Mouse (Mus musculus): ENCODE measurements around the gene Copg1. TPM values are rescaled to one million over a fixed set of nuclear protein-coding genes. Genes with fewer than 3 reads are reported as not detected.

Gene Copg1
- polyA plus RNA-seq, 2 experiments: 135 to 177 TPM

DNA sequence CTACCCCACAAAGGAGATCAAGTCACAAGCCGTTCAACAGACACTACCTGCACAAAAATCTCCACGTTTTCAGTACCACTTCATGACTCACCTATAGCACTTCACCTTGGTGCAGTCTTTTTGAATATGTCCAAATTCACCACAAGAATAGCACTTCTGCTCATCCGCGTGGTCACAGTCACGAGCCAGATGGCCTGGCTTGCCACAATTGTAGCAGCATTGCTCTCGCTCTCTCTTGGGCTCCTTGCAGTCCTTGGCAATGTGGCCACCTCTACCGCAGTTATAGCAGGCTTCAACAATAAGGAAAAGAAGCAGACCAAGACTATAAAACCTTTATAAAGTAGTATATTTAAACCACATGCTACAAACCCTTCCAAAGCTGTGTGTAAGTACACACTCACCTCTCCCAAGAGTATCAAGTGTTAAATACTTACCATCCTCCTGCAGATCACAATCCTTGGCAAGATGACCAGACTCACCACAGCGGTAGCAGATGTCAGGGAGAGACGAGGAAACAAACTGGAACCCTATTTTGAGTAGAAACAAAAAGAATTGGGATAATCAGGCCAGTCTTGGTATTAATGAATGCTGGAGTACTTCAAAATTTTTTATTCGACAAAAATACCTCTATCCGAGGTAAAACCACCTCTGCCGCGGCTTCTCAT, 42.5 kb upstream of the Copg1 start:
- no peak overlapping the region for H3K27ac ChIP-seq (replicated peaks; ENCODE audit: low read depth, low read length)
- H3K9me3 ChIP-seq (ENCODE audit: control insufficient read depth, low read length): no peaks in the 10 kb centered on the region
- peaks cover 51% of the 10 kb centered on the region for H3K36me3 ChIP-seq (ENCODE audit: control insufficient read depth, insufficient read depth, low read length)
- H3K27me3 ChIP-seq (ENCODE audit: control insufficient read depth, insufficient read depth, low read length): no peaks in the 10 kb centered on the region
- WGBS: 68% methylated on average over 13 of the region's 13 CpGs
- H3K4me1 ChIP-seq (ENCODE audit: control insufficient read depth, insufficient read depth, low read length): peaks cover 29% of the 10 kb centered on the region
- H3K9ac ChIP-seq (ENCODE audit: low read depth, low read length, severe bottlenecking): no peak overlapping the region
- no peak for ATAC-seq (ENCODE audit: low FRiP score, low read depth)
- no peak for DNase-seq (ENCODE audit: low spot score)
- TF ChIP-seq POLR2A (IDR thresholded peaks at IDR 0.05; ENCODE audit: borderline replicate concordance, extremely low read depth, insufficient read depth, insufficient read length): no peak
- H3K4me2 ChIP-seq (replicated peaks; ENCODE audit: low read depth, low read length, severe bottlenecking): no peak overlapping the region
- no peak overlapping the region for H3K4me3 ChIP-seq (replicated peaks; ENCODE audit: low read length)

- Histone ChIP-seq H3K9ac (ENCODE audit: low read depth, low read length, severe bottlenecking) (no peak overlapping the region), H3K4me1 (ENCODE audit: control insufficient read depth, insufficient read depth, low read length) (peaks cover 29% of the 10 kb centered on the region), H3K27ac (replicated peaks; ENCODE audit: low read depth, low read length) (no peak overlapping the region), H3K36me3 (ENCODE audit: control insufficient read depth, insufficient read depth, low read length) (peaks cover 47% of the 10 kb centered on the region), H3K27me3 (ENCODE audit: control insufficient read depth, insufficient read depth, low read length) (no peaks in the 10 kb centered on the region), H3K4me3 (replicated peaks; ENCODE audit: low read length) (no peak overlapping the region), H3K9me3 (ENCODE audit: control insufficient read depth, low read length) (no peaks in the 10 kb centered on the region), H3K4me2 (replicated peaks; ENCODE audit: low read depth, low read length, severe bottlenecking) (no peak overlapping the region)
- ATAC-seq (ENCODE audit: low FRiP score, low read depth) (no peak), DNase-seq (ENCODE audit: low spot score) (no peak)
- 42% methylated on average over 1 of the region's 1 CpGs for WGBS
- TF ChIP-seq POLR2A (IDR thresholded peaks at IDR 0.05; ENCODE audit: borderline replicate concordance, extremely low read depth, insufficient read depth, insufficient read length): no peak
Observed at GRCm38 (mm10) chr6:87846813-87847212, 40.8 kb upstream of the Copg1 start.

- TF ChIP-seq POLR2A (IDR thresholded peaks at IDR 0.05; ENCODE audit: borderline replicate concordance, extremely low read depth, insufficient read depth, insufficient read length): no peak
- ATAC-seq (ENCODE audit: low FRiP score, low read depth) (no peak), DNase-seq (ENCODE audit: low spot score) (peak; percentile 35)
- Histone ChIP-seq H3K36me3 (ENCODE audit: control insufficient read depth, insufficient read depth, low read length) (peaks cover 20% of the 10 kb centered on the region), H3K4me2 (replicated peaks; ENCODE audit: low read depth, low read length, severe bottlenecking) (peak overlapping the region; percentile 60), H3K9me3 (ENCODE audit: control insufficient read depth, low read length) (no peaks in the 10 kb centered on the region), H3K9ac (ENCODE audit: low read depth, low read length, severe bottlenecking) (peak overlapping the region; percentile 100), H3K4me1 (ENCODE audit: control insufficient read depth, insufficient read depth, low read length) (peaks cover 29% of the 10 kb centered on the region), H3K27me3 (ENCODE audit: control insufficient read depth, insufficient read depth, low read length) (no peaks in the 10 kb centered on the region), H3K27ac (replicated peaks; ENCODE audit: low read depth, low read length) (peak overlapping the region; percentile 94; the same call in 1 of the 2 replicates), H3K4me3 (replicated peaks; ENCODE audit: low read length) (peak overlapping the region; percentile 100)
- WGBS: under 1% methylated on average over 8 of the region's 8 CpGs
Observed at GRCm38 (mm10) chr6:87849780-87850154, 37.8 kb upstream of the Copg1 start.

GRCm38 (mm10) chr6:87850155-87850899, 37.3 kb upstream of the Copg1 start:
- Histone ChIP-seq H3K4me1 (ENCODE audit: control insufficient read depth, insufficient read depth, low read length) (peaks cover 29% of the 10 kb centered on the region), H3K9me3 (ENCODE audit: control insufficient read depth, low read length) (no peaks in the 10 kb centered on the region), H3K4me2 (replicated peaks; ENCODE audit: low read depth, low read length, severe bottlenecking) (peak overlapping the region; percentile 60), H3K36me3 (ENCODE audit: control insufficient read depth, insufficient read depth, low read length) (peaks cover 14% of the 10 kb centered on the region), H3K9ac (ENCODE audit: low read depth, low read length, severe bottlenecking) (peak overlapping the region; percentile 100), H3K27ac (replicated peaks; ENCODE audit: low read depth, low read length) (peak overlapping the region; percentile 94), H3K4me3 (replicated peaks; ENCODE audit: low read length) (peak overlapping the region; percentile 100), H3K27me3 (ENCODE audit: control insufficient read depth, insufficient read depth, low read length) (no peaks in the 10 kb centered on the region)
- under 1% methylated on average over 62 of the region's 73 CpGs for WGBS
- DNase-seq (ENCODE audit: low spot score): no peak
- peak; percentile 65 for ATAC-seq (ENCODE audit: low FRiP score, low read depth)
- no peak for TF ChIP-seq POLR2A (IDR thresholded peaks at IDR 0.05; ENCODE audit: borderline replicate concordance, extremely low read depth, insufficient read depth, insufficient read length)

GRCm38 (mm10) chr6:87850900-87851614, 36.6 kb upstream of the Copg1 start, which contains the start of gene Cnbp:
TSS of gene Cnbp (minus strand) at chr6:87851106.
- H3K27me3 ChIP-seq (ENCODE audit: control insufficient read depth, insufficient read depth, low read length): no peaks in the 10 kb centered on the region
- H3K9ac ChIP-seq (ENCODE audit: low read depth, low read length, severe bottlenecking): peak within 1 kb of the TSS; percentile 100
- H3K9me3 ChIP-seq (ENCODE audit: control insufficient read depth, low read length): no peaks in the 10 kb centered on the region
- ATAC-seq (ENCODE audit: low FRiP score, low read depth) (peak; percentile 99), DNase-seq (ENCODE audit: low spot score) (peak; percentile 97)
- peak within 1 kb of the TSS; percentile 74 for H3K4me2 ChIP-seq (replicated peaks; ENCODE audit: low read depth, low read length, severe bottlenecking)
- H3K27ac ChIP-seq (replicated peaks; ENCODE audit: low read depth, low read length): peak within 1 kb of the TSS; percentile 94
- TF ChIP-seq POLR2A (IDR thresholded peaks at IDR 0.05; ENCODE audit: borderline replicate concordance, extremely low read depth, insufficient read depth, insufficient read length): peak; percentile 83; the same call in 1 of the 2 replicates
- H3K4me1 ChIP-seq (ENCODE audit: control insufficient read depth, insufficient read depth, low read length): peaks cover 29% of the 10 kb centered on the region
- peaks cover 10% of the 10 kb centered on the region for H3K36me3 ChIP-seq (ENCODE audit: control insufficient read depth, insufficient read depth, low read length)
- 0% methylated on average over 41 of the region's 55 CpGs for WGBS
- H3K4me3 ChIP-seq (replicated peaks; ENCODE audit: low read length): peak within 1 kb of the TSS; percentile 100
